In genomic region chr8:9771606-9772518, GRCm38 (mm10) we compare ENCODE assay signal across 8 mouse cellular contexts. TPM values are rescaled to one million over a fixed set of nuclear protein-coding genes. Genes with fewer than 3 reads are reported as not detected.
DNase-seq lines count a peak whose midpoint lies in the region; ATAC-seq and TF ChIP-seq lines count a peak whose summit lies in the region.

No protein-coding gene starts in this region.

- H3K27ac ChIP-seq in heart, embryonic 10.5 days = no peak overlapping the region
- H3K27ac ChIP-seq in cerebellum, adult 2 months (ENCODE audit: insufficient read depth, low read length) = peak overlapping the region; percentile 75

- no peak for TF ChIP-seq CTCF in cerebellum, adult 2 months (IDR thresholded peaks at IDR 0.05; ENCODE audit: borderline replicate concordance, insufficient read depth, low read depth, low read length)

- TF ChIP-seq POLR2A in cerebellum, adult 2 months (IDR thresholded peaks at IDR 0.05; ENCODE audit: borderline replicate concordance, insufficient read depth, low read length) = 0 out of 2 replicates have a peak, but pooled peaks have one; percentile 5

- H3K36me3 ChIP-seq in heart, embryonic 10.5 days = no peaks in the 10 kb centered on the region

- no peak for DNase-seq in heart, embryonic 10.5 days (ENCODE audit: low spot score)
- DNase-seq in heart, postnatal 4 days = no peak
- DNase-seq in cerebellum, adult 2 months = peak; percentile 67 to 78
- peak; percentile 36 to 63 for DNase-seq in left cerebral cortex, adult 18-20 months (ENCODE audit: low spot score in 2 of 2)
- peak; percentile 60 for DNase-seq in neural tube, embryonic 10.5 days (ENCODE audit: extremely low spot score, low spot score)
- no peak for DNase-seq in urinary bladder, postnatal 36 days (ENCODE audit: low spot score in 2 of 2)

- peaks cover 23% of the 10 kb centered on the region for H3K4me1 ChIP-seq in heart, embryonic 10.5 days
- H3K4me1 ChIP-seq in cerebellum, adult 2 months (ENCODE audit: control insufficient read depth, insufficient read depth, low read length) = no peaks in the 10 kb centered on the region

- ATAC-seq in frontal cortex, adult (ENCODE audit: low TSS enrichment) = peak; percentile 41
- no peak for ATAC-seq in CD4-positive, CD25-positive, alpha-beta regulatory T cell, adult 4 months

- H3K27me3 ChIP-seq in heart, embryonic 10.5 days (ENCODE audit: insufficient read depth, poor library complexity, severe bottlenecking) = peaks cover 46% of the 10 kb centered on the region
- H3K27me3 ChIP-seq in cerebellum, adult 2 months (ENCODE audit: control insufficient read depth, insufficient read depth, low read length) = no peaks in the 10 kb centered on the region

- WGBS in heart, embryonic 10.5 days = under 1% methylated on average over 55 of the region's 55 CpGs
- WGBS in cerebellum, adult 2 months = 1% methylated on average over 52 of the region's 55 CpGs

- peak overlapping the region; percentile 75 for H3K4me3 ChIP-seq in heart, embryonic 10.5 days
- H3K4me3 ChIP-seq in cerebellum, adult 2 months (replicated peaks; ENCODE audit: insufficient read depth, low read depth, low read length) = peak overlapping the region; percentile 93

- H3K9me3 ChIP-seq in heart, embryonic 10.5 days = no peaks in the 10 kb centered on the region

RNA-seq across cellular contexts. Expression of gene Fam155a, which starts 0.9 kb away (rescaled TPM):
- 0.11 and 0.15 TPM in 2 replicates for polyA plus RNA-seq in heart, embryonic 10.5 days (2016; fragmentation: Nextera tagmentation; extraction: Ambion mirVana)
- not detected for total RNA-seq in heart, postnatal 4 days (2021)
- polyA plus RNA-seq in cerebellum, adult 2 months (2012; rRNA removed) = 53.9 and 58.5 TPM in 2 replicates
- total RNA-seq in left cerebral cortex, adult 18-20 months (2021) = 100 to 1,000 TPM; 101 to 105 TPM
- polyA plus RNA-seq in CD4-positive, CD25-positive, alpha-beta regulatory T cell, adult 4 months (2017; shearing (Covaris generic)) = not detected

Comparison
In these comparisons a context has a peak if more than half of its experiments do, and no peak if none do; other contexts are left out.
1. DNase-seq: peak in cerebellum, adult 2 months (2 of 2), left cerebral cortex, adult 18-20 months (2 of 2) and neural tube, embryonic 10.5 days (single experiment); none in heart, embryonic 10.5 days (single experiment), heart, postnatal 4 days (single experiment) and urinary bladder, postnatal 36 days (0 of 2).
2. RNA of gene Fam155a, which starts 0.9 kb away (polyA plus RNA-seq): 53.9 to 58.5 TPM in cerebellum, adult 2 months; not detected in CD4-positive, CD25-positive, alpha-beta regulatory T cell, adult 4 months and 0.11 to 0.15 TPM in heart, embryonic 10.5 days; every median in the first group is over 10 times any median in the second.